Mouse (Mus musculus) embryonic facial prominence, embryonic 15.5 days (tissue): Measurements from ENCODE around the gene Zfp512b. TPM values are rescaled to one million over a fixed set of nuclear protein-coding genes. Genes with fewer than 3 reads are reported as not detected.

Source experiments
- ATAC-seq: fragments of 200-750 bp; cut with Nextera tagmentation; 2 replicates; pipeline ENCODE4 v1.8.0; 2017; ENCODE audit warnings: low read depth, moderate TSS enrichment; ENCODE audit not compliant: insufficient number of reproducible peaks, low FRiP score, low TSS enrichment
- H3K27ac ChIP-seq: fragments of 300-500 bp; sonication (generic); replicated peaks from 2 replicates; pipeline ENCODE4 v1.5.1; 2015; ENCODE audit warnings: mild to moderate bottlenecking, inconsistent platforms
- H3K27me3 ChIP-seq: fragments of 300-500 bp; sonication (generic); 2 replicates; pipeline ENCODE4 v1.6.1; 2015; ENCODE audit warnings: inconsistent platforms
- H3K36me3 ChIP-seq: fragments of 300-500 bp; sonication (generic); 2 replicates; pipeline ENCODE4 v1.6.1; 2015; ENCODE audit warnings: mild to moderate bottlenecking, inconsistent platforms
- H3K4me1 ChIP-seq: fragments of 300-500 bp; sonication (generic); 2 replicates; pipeline ENCODE4 v1.6.1; 2015; ENCODE audit warnings: inconsistent platforms
- H3K4me2 ChIP-seq: fragments of 300-500 bp; sonication (generic); replicated peaks from 2 replicates; pipeline ENCODE4 v1.6.1; 2015; ENCODE audit warnings: mild to moderate bottlenecking, inconsistent platforms
- H3K4me3 ChIP-seq: fragments of 300-500 bp; sonication (generic); replicated peaks from 2 replicates; pipeline ENCODE4 v1.5.1; 2015; ENCODE audit warnings: mild to moderate bottlenecking, inconsistent platforms
- H3K9ac ChIP-seq: fragments of 300-500 bp; sonication (generic); 2 replicates; pipeline ENCODE4 v1.6.1; 2015; ENCODE audit warnings: inconsistent platforms
- H3K9me3 ChIP-seq: fragments of 300-500 bp; sonication (generic); replicated peaks from 2 replicates; pipeline ENCODE4 v1.6.1; 2016; ENCODE audit warnings: inconsistent platforms
- WGBS: fragments of 180-500 bp; shearing (Covaris S2); methylation state at CpG from one replicate; pipeline ENCODE4 v1.1.7; 2015; 5-methylcytosine and 5-hydroxymethylcytosine counted together
- polyA plus RNA-seq: library from polyadenylated mRNA; unstranded; fragments of >200 nt; fragmentation: Nextera tagmentation; extraction: Ambion mirVana; gene quantifications from 2 replicates; pipeline ENCODE4 v1.2.1, GENCODE M21; 2015

The Zfp512b gene
- polyA plus RNA-seq, 1 experiment from 2014 or later = 74.8 TPM

DNA sequence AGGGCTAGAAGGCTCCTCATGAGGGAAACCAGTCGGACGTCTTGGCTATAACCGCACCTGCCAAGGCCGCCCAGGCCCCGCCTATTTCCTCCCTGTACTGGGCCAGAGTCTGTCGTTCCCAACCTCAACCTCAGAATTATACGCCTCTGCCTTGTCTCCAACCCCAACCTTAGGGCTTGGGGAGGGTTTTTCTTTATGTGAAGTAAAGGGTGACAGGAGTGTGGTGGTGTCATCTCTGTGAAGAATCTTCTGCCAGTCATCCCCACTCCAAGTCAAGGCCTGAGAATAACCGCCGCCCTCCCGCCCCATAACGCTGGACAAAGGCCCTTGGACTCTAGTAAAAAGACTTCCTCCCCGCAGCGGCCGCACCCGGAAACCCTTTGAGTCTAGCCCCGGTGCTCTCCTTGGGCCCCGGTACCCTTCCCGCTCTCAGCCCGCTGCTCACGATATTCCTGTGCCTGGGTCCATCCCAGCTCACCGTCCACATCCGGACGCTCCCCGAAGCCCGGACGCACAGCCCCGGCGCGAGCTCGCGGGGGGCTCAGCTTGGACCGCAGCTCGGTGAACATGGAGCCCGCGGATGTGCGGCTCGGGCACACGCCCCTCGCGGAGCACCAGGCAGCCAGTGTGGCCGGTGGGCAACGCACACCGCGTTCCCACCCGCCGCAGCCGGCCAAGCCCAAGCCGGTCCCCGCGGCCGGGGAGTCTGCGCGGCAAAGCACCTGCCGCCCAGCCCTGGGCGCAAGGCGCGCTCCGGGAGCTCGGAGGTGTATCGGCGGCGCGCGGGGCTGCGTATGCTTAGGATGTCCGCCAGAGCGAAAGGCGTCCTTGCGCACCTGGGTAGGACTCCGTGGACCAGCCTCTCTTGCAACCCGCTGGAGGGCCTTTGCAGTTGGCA, 6.1 kb upstream of the Zfp512b start, which contains the start of gene Samd10:
Gene Samd10, minus strand, starts transcription at position 759 of the 898 bp plus-strand sequence.
- ATAC-seq = no peak
- Histone ChIP-seq H3K9ac (peak within 1 kb of the TSS; percentile 39), H3K4me1 (peaks cover 29% of the 10 kb centered on the region), H3K36me3 (no peaks in the 10 kb centered on the region), H3K4me3 (peak within 1 kb of the TSS; percentile 57), H3K27ac (peak within 1 kb of the TSS; percentile 61), H3K4me2 (peak within 1 kb of the TSS; percentile 94), H3K27me3 (peaks cover 16% of the 10 kb centered on the region), H3K9me3 (no peaks in the 10 kb centered on the region)
- WGBS = 3% methylated on average over 71 of the region's 71 CpGs

DNA sequence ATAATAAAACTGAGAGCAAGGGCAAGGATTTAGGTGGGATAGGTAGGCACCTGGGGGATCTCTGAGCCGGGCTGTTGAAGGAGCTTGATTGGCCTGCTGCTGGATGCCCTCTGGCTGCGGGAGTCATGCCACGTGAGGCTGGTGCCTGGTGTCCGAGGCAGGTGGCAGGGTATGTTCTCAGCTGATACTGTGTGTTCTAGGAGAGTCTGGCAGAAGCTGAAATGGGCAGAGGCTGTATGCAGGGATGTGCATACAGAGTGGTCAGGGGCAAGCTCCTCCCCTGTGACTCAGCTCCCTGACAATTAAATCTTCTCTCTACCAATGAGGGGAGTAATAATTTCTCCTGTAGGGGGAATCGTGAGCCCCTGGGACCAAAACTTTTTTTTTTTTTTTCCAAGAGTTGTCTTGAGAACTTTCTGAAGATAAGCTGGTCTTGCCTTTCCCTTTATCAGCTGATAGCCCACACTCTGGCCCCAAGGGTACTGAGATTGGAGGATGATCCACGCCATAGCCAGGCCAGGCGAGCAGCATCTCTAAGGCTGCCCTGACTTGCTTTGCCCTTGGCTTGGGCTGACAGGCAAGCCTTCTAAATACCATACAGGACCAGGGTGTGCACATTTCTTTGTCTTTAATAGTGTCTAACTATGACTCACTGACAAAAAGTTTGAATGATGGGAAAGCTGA, 4.9 kb upstream of the Zfp512b start:
- Histone ChIP-seq H3K36me3 (no peaks in the 10 kb centered on the region), H3K4me3 (no peak overlapping the region), H3K27me3 (peaks cover 16% of the 10 kb centered on the region), H3K27ac (no peak overlapping the region), H3K9me3 (no peaks in the 10 kb centered on the region), H3K4me1 (peaks cover 28% of the 10 kb centered on the region), H3K9ac (no peak overlapping the region), H3K4me2 (no peak overlapping the region)
- no peak for ATAC-seq
- WGBS = 61% methylated on average over 7 of the region's 7 CpGs

DNA sequence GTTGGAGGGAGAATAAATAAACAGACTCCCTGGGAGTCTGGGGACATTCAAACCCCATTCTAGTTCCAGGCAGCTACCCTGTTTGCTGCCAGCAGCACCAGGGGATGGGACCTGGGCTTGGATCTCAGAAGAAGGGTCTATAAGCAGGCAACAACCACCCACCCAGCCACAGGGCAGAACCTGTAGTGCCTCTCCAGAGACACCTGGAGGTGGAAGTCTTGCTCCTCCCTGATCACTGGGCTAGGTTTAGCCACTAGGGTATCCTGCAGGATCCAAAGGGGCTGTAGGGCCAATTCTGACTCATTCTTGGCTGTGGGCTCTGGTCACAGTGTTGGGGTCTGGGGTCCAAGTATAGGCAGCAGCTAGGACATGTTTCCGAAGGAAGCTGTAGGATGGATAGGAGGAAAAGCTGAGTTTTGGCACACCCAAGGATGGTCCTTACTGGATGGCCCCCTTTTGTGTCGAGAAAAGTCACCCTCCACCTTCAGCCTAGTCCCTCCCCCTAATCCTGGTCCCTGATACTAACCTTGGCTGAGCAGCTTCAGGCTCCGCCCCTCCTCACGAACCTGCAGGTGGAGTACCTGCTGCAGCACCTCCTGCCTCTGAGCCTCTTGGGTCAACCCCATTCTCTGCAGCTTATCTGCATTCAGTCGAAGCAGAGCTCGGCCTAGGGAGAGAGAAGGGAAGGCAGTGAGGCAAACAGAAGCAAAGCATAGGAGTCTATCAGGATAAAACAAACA, 3.8 kb upstream of the Zfp512b start:
- WGBS = 47% methylated on average over 6 of the region's 6 CpGs
- Histone ChIP-seq H3K27me3 (peaks cover 16% of the 10 kb centered on the region), H3K27ac (no peak overlapping the region), H3K9me3 (no peaks in the 10 kb centered on the region), H3K9ac (no peak overlapping the region), H3K4me3 (no peak overlapping the region), H3K4me1 (peaks cover 24% of the 10 kb centered on the region), H3K4me2 (no peak overlapping the region), H3K36me3 (no peaks in the 10 kb centered on the region)
- ATAC-seq = no peak

DNA sequence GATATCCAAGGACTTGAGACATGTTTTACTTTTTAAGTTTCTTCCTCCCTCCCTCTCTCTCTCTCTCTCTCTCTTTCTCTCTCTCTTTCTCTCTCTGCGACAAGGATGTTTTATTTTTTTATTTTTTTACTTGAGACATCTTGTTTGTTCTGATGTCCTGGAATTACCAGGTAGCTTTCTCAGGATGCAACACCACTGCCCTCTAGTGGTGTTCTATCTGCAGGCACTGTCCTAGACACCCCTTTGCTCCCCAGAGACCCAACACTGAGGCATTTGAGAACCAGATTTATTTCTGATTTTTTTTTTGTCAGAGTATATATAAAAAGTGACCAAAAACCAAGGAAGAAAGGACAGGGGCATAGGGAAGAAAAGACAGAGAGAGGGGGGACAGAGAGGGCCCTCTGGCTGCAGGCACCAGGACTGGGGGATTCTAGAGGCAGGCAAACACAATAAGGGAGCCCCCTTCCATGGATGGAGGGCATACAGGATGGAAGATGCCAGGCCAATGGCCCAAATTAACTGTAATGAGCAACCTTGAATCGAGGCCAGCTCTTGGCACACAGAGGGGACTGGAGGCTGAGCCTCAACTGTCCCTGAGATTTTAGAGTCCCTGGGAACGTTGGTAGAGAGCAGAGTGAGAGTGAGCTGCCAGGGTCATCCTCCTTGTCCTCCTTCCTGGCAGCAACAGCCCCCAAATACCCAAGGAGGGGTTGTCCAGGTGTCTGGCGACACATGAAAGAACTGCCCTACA, 2.5 kb upstream of the Zfp512b start:
- Histone ChIP-seq H3K4me3 (no peak overlapping the region), H3K4me1 (peaks cover 25% of the 10 kb centered on the region), H3K36me3 (peaks cover 7% of the 10 kb centered on the region), H3K9ac (no peak overlapping the region), H3K4me2 (no peak overlapping the region), H3K9me3 (no peaks in the 10 kb centered on the region), H3K27ac (no peak overlapping the region), H3K27me3 (peaks cover 13% of the 10 kb centered on the region)
- no peak for ATAC-seq
- WGBS = 66% methylated on average over 4 of the region's 4 CpGs

DNA sequence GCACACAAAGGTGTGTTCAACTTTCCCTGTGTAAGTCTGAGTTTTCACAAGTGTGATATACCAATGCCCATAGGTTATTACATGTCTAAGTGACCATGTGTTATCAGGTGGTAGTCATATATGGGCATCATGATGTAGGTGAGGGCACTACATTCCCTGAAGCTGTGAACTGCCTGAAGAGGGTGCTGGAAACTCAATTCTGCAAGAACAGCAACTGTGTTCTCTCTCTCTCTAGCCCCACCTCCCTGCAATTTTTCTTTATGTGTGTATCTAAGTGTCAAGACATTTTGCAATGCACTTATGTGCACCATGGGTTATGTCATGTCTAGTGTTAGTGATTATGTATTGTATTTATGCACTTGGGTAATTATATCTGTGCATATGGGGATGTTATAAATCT, 1.3 kb upstream of the Zfp512b start:
- no peak for ATAC-seq

DNA sequence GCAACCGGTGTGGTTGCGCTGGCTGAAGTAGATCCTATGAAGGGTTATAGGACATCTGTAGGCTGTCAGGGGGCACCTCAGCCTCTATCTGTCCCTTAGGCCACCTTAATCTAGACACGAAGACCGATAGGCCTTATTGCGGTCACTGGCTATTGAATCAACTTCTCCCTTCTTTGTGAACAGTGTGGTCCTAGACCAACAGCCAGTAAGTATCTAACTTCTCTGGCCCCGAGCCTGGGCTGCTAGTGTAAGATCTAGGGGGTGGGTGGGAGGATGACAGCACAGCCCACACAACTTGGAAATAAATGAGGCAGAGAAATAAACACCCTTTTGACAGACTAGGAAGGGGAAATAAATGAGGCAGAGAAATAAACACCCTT, 429 bp upstream of the Zfp512b start:
- WGBS = 3% methylated on average over 6 of the region's 6 CpGs
- Histone ChIP-seq H3K9ac (peak overlapping the region; percentile 94), H3K9me3 (no peaks in the 10 kb centered on the region), H3K4me1 (peaks cover 16% of the 10 kb centered on the region), H3K4me2 (peak overlapping the region; percentile 80), H3K27ac (peak overlapping the region; percentile 89), H3K27me3 (no peaks in the 10 kb centered on the region), H3K4me3 (peak overlapping the region; percentile 99), H3K36me3 (peaks cover 27% of the 10 kb centered on the region)
- peak; percentile 16; the same call in 1 of the 2 replicates for ATAC-seq

More for the DNA sequence above, 1.3 kb upstream of the Zfp512b start:
- Histone ChIP-seq H3K9me3 (no peaks in the 10 kb centered on the region), H3K27ac (no peak overlapping the region), H3K4me3 (no peak overlapping the region), H3K4me2 (no peak overlapping the region), H3K4me1 (peaks cover 23% of the 10 kb centered on the region), H3K36me3 (peaks cover 18% of the 10 kb centered on the region), H3K9ac (no peak overlapping the region), H3K27me3 (peaks cover 6% of the 10 kb centered on the region; the same call in 1 of the 2 replicates)

DNA sequence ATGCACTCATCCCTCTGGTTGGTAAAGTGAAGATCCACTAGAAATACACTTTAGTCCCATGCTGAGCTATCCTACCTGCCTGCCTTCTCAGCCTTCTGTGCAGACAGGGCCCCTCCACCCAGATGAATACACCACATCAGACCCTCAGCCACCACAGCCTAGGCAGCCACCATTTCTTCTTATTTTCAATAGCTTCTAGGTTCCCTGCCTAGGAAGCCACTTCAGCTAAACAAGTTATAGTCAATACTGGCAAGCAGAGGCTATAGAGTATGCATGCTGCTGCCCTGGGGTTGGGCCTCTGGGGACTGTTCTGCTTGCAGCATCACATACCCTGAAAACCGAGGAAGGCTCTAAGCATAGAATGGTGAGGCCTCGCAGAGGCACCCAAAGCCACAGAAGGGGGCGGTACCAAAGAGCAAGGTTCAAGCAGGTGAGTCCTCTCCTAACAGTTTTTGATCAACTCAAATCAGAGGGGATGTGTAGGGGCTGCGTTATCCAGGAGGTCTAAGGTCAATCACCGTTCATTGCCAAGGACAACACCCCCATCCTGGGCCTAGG, 996 bp downstream of the Zfp512b start, which contains the start of gene Prpf6:
Gene Prpf6, plus strand, starts transcription at position 341 of the 558 bp plus-strand sequence.
- H3K36me3 ChIP-seq = peaks cover 40% of the 10 kb centered on the region
- H3K4me3 ChIP-seq = peak within 1 kb of the TSS; percentile 99
- no peak; the same call in 1 of the 2 replicates for ATAC-seq
- peak within 1 kb of the TSS; percentile 80 for H3K4me2 ChIP-seq
- 7% methylated on average over 5 of the region's 5 CpGs for WGBS
- H3K9ac ChIP-seq = peak within 1 kb of the TSS; percentile 94
- no peaks in the 10 kb centered on the region for H3K9me3 ChIP-seq
- H3K4me1 ChIP-seq = peaks cover 16% of the 10 kb centered on the region
- no peaks in the 10 kb centered on the region for H3K27me3 ChIP-seq
- peak within 1 kb of the TSS; percentile 89 for H3K27ac ChIP-seq

DNA sequence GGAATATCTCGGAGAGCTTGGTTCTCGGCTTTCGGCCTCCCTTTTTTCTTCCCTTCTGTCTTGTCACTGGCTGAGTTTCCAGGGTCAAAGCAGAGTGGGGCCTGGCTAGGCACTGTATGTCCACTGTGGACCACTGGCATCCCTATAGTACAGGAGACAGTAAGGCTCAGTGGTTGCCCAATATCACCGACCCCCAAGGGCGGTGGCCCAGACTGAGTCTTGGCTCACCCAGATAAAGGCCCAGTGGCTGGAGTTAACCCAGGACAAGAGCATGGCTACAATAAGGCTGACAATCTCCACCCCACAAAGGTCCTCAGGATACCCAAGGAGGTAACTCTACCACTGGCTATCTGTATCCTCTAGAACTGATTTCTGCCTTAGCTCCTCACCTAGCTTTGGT, 2.1 kb downstream of the Zfp512b start:
- H3K4me2 ChIP-seq = 0 out of 2 replicates have a peak overlapping the region, but pooled peaks have one; percentile 80
- WGBS = 92% methylated on average over 5 of the region's 5 CpGs
- no peak for ATAC-seq
- peaks cover 51% of the 10 kb centered on the region for H3K36me3 ChIP-seq
- peaks cover 16% of the 10 kb centered on the region for H3K4me1 ChIP-seq
- H3K27ac ChIP-seq = no peak overlapping the region
- no peak overlapping the region; the same call in 1 of the 2 replicates for H3K4me3 ChIP-seq
- H3K9me3 ChIP-seq = no peaks in the 10 kb centered on the region
- no peaks in the 10 kb centered on the region for H3K27me3 ChIP-seq
- H3K9ac ChIP-seq = no peak overlapping the region

DNA sequence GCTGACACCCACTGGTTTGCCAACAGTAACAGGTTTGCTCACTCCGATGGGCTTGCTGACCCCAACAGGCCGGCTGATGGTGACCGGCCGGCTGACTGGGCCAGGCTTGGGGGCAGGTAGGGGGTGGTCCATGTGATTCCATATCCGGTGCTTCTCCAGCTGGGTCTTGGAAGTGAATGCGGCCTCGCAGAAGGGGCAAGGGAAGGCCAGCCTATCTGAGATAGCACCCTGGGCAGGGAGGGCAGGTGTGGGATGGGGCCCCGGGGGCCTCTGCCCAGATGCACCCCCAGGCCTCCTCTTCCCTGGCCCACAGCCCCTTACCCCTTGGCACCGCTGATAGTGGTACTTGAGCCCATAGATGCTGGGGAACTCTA, 2.9 kb downstream of the Zfp512b start:
- Histone ChIP-seq H3K4me1 (peaks cover 16% of the 10 kb centered on the region), H3K4me2 (no peak overlapping the region), H3K27me3 (no peaks in the 10 kb centered on the region), H3K9me3 (no peaks in the 10 kb centered on the region), H3K9ac (no peak overlapping the region), H3K36me3 (peaks cover 59% of the 10 kb centered on the region), H3K4me3 (no peak overlapping the region), H3K27ac (no peak overlapping the region)
- WGBS = 94% methylated on average over 9 of the region's 9 CpGs
- no peak for ATAC-seq

DNA sequence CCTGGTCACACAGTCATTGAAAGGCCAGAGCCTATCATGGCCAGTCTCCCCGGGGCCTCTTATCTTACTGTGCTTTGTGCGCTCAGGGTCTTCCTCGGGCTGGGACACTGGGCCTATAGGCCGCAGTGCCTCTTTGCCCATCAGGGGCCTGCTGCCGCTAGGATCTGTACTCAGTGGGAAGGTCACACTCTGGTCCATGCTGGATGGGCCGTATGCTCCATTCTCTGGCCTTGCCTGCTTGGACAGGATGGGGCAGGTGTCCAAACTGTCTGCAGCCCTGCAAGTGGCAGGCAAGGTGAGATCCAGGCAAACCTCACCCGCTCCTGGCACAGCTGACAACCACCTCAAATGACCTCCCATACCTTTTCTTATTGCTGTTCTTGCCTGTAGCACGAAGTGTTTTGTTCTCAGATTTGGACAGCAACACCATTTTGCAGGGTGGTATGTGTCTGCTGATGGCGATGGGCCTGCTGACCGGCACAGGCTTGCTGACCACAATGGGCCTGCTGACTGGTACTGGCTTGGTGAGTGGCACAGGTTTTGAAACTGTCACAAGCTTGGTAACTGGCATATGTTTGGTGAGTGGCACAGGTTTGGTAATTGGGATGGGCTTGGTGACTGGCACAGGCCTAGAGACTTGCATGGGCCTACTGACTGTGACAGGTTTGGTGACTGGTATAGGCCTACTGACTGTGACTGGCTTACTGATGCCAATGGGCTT, 3.4 kb downstream of the Zfp512b start:
- Histone ChIP-seq H3K4me3 (no peak overlapping the region), H3K9me3 (no peaks in the 10 kb centered on the region), H3K27me3 (no peaks in the 10 kb centered on the region), H3K4me1 (peaks cover 16% of the 10 kb centered on the region), H3K27ac (no peak overlapping the region), H3K9ac (no peak overlapping the region), H3K36me3 (peaks cover 64% of the 10 kb centered on the region), H3K4me2 (no peak overlapping the region)
- no peak for ATAC-seq
- 95% methylated on average over 10 of the region's 10 CpGs for WGBS
